Mouse (Mus musculus) lung, postnatal 0 days (tissue): ENCODE results near the gene Cfi. TPM values are rescaled to one million over a fixed set of nuclear protein-coding genes. Genes with fewer than 3 reads are reported as not detected.

Source experiments
- ATAC-seq: fragments of 200-750 bp; cut with Nextera tagmentation; 2 replicates; pipeline ENCODE4 v1.8.0; 2017; ENCODE audit warnings: moderate library complexity
- DNase-seq: peaks from one replicate; pipeline ENCODE4 v3.0.0-alpha.2; 2016; ENCODE audit warnings: low spot score
- H3K27ac ChIP-seq: fragments of 300-500 bp; sonication (generic); 2 replicates; pipeline ENCODE4 v1.5.1; 2014; ENCODE audit warnings: antibody characterized with exemption, mild to moderate bottlenecking, low read length, mixed read lengths
- H3K27me3 ChIP-seq: fragments of 300-500 bp; sonication (generic); replicated peaks from 2 replicates; pipeline ENCODE4 v1.6.1; 2014; ENCODE audit warnings: low read length, mixed read lengths; ENCODE audit not compliant: insufficient read depth
- H3K36me3 ChIP-seq: fragments of 300-500 bp; sonication (generic); 2 replicates; pipeline ENCODE4 v1.6.1; 2014; ENCODE audit warnings: low read length, mixed read lengths; ENCODE audit not compliant: insufficient read depth
- H3K4me1 ChIP-seq: fragments of 300-500 bp; sonication (generic); 2 replicates; pipeline ENCODE4 v1.6.1; 2014; ENCODE audit warnings: antibody characterized with exemption, low read depth, low read length, mixed read lengths; ENCODE audit not compliant: insufficient read depth
- H3K4me2 ChIP-seq: fragments of 300-500 bp; sonication (generic); replicated peaks from 2 replicates; pipeline ENCODE4 v1.6.1; 2014; ENCODE audit warnings: low read depth, mild to moderate bottlenecking, low read length, moderate library complexity, mixed read lengths
- H3K4me3 ChIP-seq: fragments of 300-500 bp; sonication (generic); 2 replicates; pipeline ENCODE4 v1.5.1; 2014; ENCODE audit warnings: low read depth, low read length
- H3K9ac ChIP-seq: fragments of 300-500 bp; sonication (generic); replicated peaks from 2 replicates; pipeline ENCODE4 v1.6.1; 2014; ENCODE audit warnings: low read depth, mild to moderate bottlenecking
- H3K9me3 ChIP-seq: fragments of 300-500 bp; sonication (generic); 2 replicates; pipeline ENCODE4 v1.6.1; 2016; ENCODE audit warnings: low read length, mixed read lengths
- CTCF ChIP-seq: IDR thresholded peaks from 2 replicates; pipeline ENCODE4 v1.5.1; 2016; ENCODE audit warnings: antibody characterized with exemption, mild to moderate bottlenecking
- EP300 ChIP-seq: IDR thresholded peaks from 2 replicates; pipeline ENCODE4 v1.6.1; 2016; ENCODE audit warnings: antibody characterized with exemption, mild to moderate bottlenecking, control low read depth
- WGBS: fragments of 180-500 bp; shearing (Covaris S2); extraction: QIAGEN DNeasy Blood & Tissue Kit; methylation state at CpG from one replicate; pipeline ENCODE4 v1.1.7; 2014; 5-methylcytosine and 5-hydroxymethylcytosine counted together
- polyA plus RNA-seq: library from polyadenylated mRNA; unstranded; fragments of >200 nt; fragmentation: Nextera tagmentation; extraction: Ambion mirVana; gene quantifications from 2 replicates; pipeline ENCODE4 v1.2.1, GENCODE M21; 2015

The Cfi gene
- polyA plus RNA-seq, 1 experiment from 2014 or later, result 1.3 TPM

DNA sequence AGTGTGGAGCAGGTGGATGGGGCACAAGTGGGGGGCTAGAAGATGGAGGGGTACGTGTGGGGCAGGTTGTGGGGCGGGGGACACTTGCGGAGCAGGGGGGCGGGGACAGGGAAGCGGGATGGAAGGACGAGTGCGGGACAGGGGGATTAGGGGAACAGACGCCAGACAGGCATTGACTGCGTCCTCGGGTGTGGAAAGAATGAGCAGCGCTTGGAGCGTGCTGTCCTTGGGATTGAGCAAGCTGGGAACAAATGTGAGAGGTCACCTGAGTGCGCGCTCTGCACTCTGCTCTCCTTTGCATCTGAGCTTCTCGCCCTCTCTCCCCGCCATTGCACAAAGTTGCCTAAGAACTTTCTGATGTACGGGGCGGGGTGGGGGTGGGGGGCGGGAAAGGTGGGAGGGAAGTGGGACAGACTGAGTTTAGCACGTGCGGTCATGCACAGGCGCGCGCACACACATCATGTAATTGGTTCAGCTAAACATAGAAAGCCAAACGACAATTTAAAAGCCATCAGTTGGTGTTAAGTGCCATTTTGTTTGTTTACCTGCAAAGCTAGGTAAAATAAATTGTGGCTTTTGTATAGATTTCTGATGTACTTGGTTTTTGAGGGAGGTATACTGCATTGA lies 43.6 kb downstream of the Cfi start:
- DNase-seq (peak; percentile 90), ATAC-seq (peak; percentile 75)
- H3K27me3 ChIP-seq, result no peaks in the 10 kb centered on the region
- peak overlapping the region; percentile 77 for H3K27ac ChIP-seq
- peak overlapping the region; percentile 65 for H3K4me3 ChIP-seq
- no peaks in the 10 kb centered on the region for H3K36me3 ChIP-seq
- H3K4me2 ChIP-seq, result peak overlapping the region; percentile 90
- WGBS, result under 1% methylated on average over 23 of the region's 25 CpGs
- peaks cover 5% of the 10 kb centered on the region; the same call in 1 of the 2 replicates for H3K4me1 ChIP-seq
- TF ChIP-seq CTCF, result no peak
- no peak for TF ChIP-seq EP300
- no peaks in the 10 kb centered on the region for H3K9me3 ChIP-seq
- peak overlapping the region; percentile 59 for H3K9ac ChIP-seq

- H3K9ac ChIP-seq, result no peak overlapping the region
- 59% methylated on average over 2 of the region's 2 CpGs for WGBS
These were observed 44.2 kb downstream of the Cfi start for GRCm38 (mm10) chr3:129879913-129880312.

DNA sequence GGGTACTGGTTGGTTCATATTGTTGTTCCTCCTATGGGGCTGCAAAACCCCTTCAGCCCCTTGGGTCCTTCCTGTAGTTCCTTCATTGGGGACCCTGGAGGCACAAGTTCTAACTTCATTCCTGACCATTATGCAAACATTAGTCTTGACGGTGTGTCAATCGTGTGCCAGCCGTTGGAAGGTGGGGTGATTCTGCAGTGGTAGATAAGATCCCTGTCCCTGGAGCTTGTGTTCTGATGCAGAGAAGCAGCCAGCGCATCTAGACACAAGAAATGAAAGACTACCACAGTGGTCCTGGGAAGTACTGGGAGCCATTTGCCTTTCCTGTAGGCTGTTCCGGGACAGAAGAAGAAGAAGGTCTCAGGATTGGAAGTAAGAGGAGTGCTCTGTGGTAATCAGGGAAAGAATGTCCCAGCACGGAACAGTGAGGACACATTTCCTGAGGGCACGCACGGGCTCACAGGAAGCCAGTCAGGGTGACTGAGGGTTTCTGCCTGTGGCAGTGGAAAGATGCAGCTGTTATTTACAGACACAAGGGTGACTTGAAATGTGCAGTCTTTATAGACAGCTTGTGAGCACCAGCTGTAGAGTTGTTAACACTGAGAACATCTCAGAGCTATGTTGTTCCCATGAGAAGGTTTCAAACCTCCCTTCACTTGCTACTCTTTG lies 45.4 kb downstream of the Cfi start:
- peak; percentile 79 for DNase-seq
- Histone ChIP-seq H3K9me3 (no peaks in the 10 kb centered on the region), H3K27me3 (no peaks in the 10 kb centered on the region), H3K36me3 (no peaks in the 10 kb centered on the region), H3K4me1 (peaks cover 5% of the 10 kb centered on the region; the same call in 1 of the 2 replicates), H3K4me3 (no peak overlapping the region), H3K9ac (no peak overlapping the region), H3K27ac (peak overlapping the region; percentile 44; the same call in 1 of the 2 replicates), H3K4me2 (no peak overlapping the region)
- ATAC-seq, result peak; percentile 39
- 41% methylated on average over 8 of the region's 8 CpGs for WGBS
- TF ChIP-seq EP300 (0 out of 2 replicates have a peak, but pooled peaks have one; percentile 33), CTCF (no peak)

More at GRCm38 (mm10) chr3:129879913-129880312, 44.2 kb downstream of the Cfi start:
- Histone ChIP-seq H3K4me2 (peak overlapping the region; percentile 90), H3K4me3 (no peak overlapping the region), H3K4me1 (peaks cover 5% of the 10 kb centered on the region; the same call in 1 of the 2 replicates), H3K9me3 (no peaks in the 10 kb centered on the region), H3K36me3 (no peaks in the 10 kb centered on the region), H3K27me3 (no peaks in the 10 kb centered on the region), H3K27ac (no peak overlapping the region)
- ATAC-seq (no peak), DNase-seq (no peak)
- TF ChIP-seq EP300, result no peak
- no peak for TF ChIP-seq CTCF

DNA sequence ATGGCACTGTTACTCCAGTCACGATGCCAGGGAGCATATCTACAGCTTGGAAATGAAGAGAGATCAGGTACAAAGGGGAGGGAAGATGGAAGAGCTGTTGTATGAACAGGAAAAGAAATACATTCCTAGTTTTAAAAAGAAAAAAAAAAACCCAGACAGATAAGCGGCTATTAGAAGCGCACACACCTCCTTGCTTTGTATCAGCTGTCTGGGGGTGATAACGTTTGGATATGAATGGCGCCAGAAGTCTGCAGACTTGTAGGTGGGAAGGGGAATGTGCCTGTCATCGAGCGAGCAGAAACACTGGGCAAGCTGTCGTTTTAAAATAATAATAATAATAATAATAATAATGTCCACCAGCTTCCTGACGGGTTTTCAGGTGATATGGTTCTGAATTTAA lies 49.9 kb downstream of the Cfi start:
- H3K36me3 ChIP-seq, result peaks cover 4% of the 10 kb centered on the region; the same call in 1 of the 2 replicates
- DNase-seq (no peak), ATAC-seq (no peak)
- no peak overlapping the region for H3K4me2 ChIP-seq
- WGBS, result 67% methylated on average over 9 of the region's 9 CpGs
- TF ChIP-seq CTCF (no peak), EP300 (no peak)
- H3K9ac ChIP-seq, result no peak overlapping the region
- no peaks in the 10 kb centered on the region for H3K4me1 ChIP-seq
- no peak overlapping the region for H3K27ac ChIP-seq
- H3K27me3 ChIP-seq, result no peaks in the 10 kb centered on the region
- H3K4me3 ChIP-seq, result no peak overlapping the region
- H3K9me3 ChIP-seq, result no peaks in the 10 kb centered on the region

DNA sequence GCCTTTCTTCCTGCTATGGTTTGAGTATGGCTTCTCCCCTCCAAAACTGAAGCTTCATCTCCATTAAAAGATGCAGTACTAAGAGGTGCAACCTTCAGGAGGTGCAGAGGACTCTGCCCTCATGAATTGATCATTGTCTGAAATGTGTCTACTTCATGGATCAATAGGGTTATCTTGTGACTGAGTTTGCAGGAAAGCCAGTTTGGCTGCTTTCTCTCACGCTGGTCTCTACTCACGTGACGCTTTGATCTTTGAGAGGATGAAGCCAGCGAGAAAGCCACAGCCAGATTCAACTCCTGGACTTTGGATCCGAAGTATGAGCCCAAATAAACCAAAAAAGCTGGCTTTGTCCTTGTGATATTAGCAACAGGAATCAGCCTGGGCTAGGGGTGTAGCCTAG lies 50.7 kb downstream of the Cfi start:
- no peak overlapping the region for H3K27ac ChIP-seq
- H3K4me3 ChIP-seq, result no peak overlapping the region
- H3K4me1 ChIP-seq, result no peaks in the 10 kb centered on the region
- no peak overlapping the region for H3K4me2 ChIP-seq
- H3K9ac ChIP-seq, result no peak overlapping the region
- peaks cover 5% of the 10 kb centered on the region; the same call in 1 of the 2 replicates for H3K36me3 ChIP-seq
- H3K9me3 ChIP-seq, result no peaks in the 10 kb centered on the region
- no peaks in the 10 kb centered on the region for H3K27me3 ChIP-seq
- ATAC-seq (no peak), DNase-seq (no peak)
- TF ChIP-seq CTCF, result no peak
- no peak for TF ChIP-seq EP300
- WGBS, result 51% methylated on average over 5 of the region's 5 CpGs

- WGBS, result 65% methylated on average over 13 of the region's 13 CpGs
These were observed 52.3 kb downstream of the Cfi start for GRCm38 (mm10) chr3:129887779-129888517.

More at GRCm38 (mm10) chr3:129887779-129888517, 52.3 kb downstream of the Cfi start:
- no peaks in the 10 kb centered on the region for H3K4me1 ChIP-seq
- H3K9ac ChIP-seq, result no peak overlapping the region
- H3K4me3 ChIP-seq, result no peak overlapping the region
- H3K36me3 ChIP-seq, result peaks cover 5% of the 10 kb centered on the region; the same call in 1 of the 2 replicates
- no peaks in the 10 kb centered on the region for H3K9me3 ChIP-seq
- no peak for TF ChIP-seq CTCF
- no peak for TF ChIP-seq EP300
- H3K27me3 ChIP-seq, result no peaks in the 10 kb centered on the region
- H3K27ac ChIP-seq, result no peak overlapping the region
- DNase-seq (no peak), ATAC-seq (no peak)
- no peak overlapping the region for H3K4me2 ChIP-seq
